Mouse (Mus musculus) cerebellum, postnatal 36 days (tissue): Measurements from ENCODE around the gene Slc16a10.

Experiments used
- DNase-seq, 2 experiments: peaks; one replicate each; pipeline ENCODE4 v3.0.0; 2021 to 2022; ENCODE audit warnings: mixed read lengths in 2 of 2

The Slc16a10 gene

DNA sequence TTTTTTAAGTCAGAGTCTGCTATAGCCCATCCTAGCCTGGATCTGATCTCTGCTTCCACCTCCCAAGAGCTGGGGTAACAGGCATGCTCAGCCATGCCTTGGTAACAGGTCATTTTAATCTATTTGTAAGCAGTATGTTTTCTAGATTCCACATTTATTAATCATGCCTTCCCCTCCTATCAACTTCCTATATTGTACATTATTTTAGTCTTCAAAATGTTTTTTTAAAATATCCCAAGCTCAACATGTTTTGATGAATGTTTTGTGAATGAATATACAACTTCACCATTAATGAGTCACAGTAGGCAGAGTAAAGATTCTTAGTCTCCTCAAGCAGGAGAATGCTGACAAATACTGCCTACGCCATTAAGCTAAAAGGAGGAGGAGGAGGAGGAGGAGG is 75.0 kb downstream of the Slc16a10 start:
- DNase-seq, result no peak

DNA sequence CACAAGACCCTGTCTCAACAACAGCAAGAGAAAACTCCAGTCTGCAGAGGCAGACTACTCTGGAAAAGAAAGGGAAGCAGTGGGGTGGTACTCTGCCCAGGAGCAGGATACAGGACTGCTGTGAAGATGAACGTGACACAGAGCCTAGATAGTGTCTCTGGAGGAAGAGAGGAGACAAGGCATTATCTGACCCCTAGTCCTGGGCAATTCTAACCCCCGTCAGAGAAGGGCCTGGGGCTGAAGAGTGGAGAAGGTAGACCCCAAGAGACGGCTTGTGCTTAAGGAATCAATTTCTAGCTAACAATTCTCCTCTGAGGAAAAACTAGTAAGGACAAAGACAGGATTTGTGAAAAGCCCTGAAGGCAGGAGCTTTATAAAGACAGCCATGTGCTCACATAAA is 76.7 kb downstream of the Slc16a10 start:
- no peak for DNase-seq

DNA sequence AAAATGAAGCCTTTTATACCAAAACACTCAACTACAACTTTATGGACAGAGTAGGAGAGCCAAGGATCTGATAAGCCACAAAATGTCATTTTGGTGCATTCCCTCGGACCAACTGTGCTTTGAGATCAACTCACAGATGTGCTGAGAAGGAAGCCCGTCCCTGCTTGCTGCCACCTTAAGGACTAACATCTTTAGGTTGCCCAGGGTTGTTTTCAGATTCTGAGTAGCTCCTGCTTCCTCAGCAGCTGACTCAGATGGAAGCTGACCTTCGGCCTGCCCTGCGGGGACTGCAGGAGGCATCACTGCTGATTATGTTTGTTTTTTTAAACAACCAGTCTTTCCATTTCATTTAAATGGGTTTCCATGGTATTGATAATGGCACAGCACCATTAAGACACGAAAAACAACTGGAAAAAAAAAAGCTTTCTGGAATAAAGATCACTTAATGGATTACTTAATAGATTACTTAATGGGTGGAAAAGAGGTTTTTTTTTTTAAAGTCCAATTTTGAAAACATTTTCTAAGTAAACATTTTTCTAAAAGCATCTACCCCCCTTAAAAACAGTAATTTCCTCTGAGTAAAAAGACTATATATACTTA is 78.7 kb downstream of the Slc16a10 start:
- no peak for DNase-seq

DNA sequence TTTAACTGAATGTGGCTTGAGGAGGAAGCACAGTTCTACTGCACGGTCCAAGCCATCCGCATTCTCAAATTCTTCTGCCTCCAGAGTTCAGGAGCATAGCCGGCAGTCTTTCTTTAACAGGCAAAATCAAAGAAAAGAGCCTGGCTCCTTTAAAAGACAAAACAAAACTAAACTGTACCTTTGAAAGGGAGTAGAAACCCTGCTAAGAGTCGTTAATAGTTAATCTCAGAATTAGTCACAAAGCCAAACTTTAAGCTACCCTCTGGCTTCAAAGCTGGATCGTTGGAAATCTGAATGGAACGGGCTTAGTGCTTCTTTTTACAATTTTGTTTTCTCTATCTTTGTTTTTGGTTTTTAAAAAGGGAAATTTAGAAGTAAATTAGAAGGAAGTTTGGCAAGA is 79.2 kb downstream of the Slc16a10 start:
- no peak for DNase-seq

DNA sequence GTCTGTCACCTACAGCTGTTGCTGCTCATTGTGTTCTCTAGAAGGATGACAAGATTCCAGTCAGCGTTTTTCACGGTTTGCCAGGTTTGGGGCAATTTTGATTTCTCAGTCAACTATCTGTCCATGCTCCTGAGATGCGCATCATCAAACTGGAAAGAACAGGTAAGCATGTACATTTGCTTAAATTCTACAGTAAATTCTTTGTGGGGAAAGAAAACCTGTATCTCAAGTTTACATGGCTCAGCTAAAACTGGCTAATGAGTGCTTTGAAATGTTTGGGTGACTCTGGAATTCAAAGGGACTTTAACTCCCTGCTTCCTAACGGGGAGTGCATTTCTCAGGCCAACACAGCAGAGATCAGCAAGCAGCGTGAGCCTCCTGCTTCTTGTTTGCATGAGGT is 80.1 kb downstream of the Slc16a10 start:
- no peak for DNase-seq

DNA sequence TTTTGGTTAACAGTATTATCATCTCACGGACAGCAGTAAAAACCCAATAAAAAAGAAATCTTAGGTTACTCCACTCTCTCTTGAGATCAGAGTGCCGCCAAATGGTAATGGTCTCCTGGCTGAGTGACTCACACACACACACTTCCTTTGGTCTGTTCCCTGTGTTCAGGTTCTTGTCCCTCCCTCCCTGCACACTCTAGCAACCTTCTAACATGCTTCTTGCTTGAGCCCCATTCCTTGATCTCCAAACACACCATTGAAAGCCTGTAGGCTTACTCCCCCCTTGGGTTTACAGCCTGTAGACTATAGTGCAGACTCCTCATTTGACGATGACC is 83.3 kb downstream of the Slc16a10 start:
- DNase-seq, result no peak

DNA sequence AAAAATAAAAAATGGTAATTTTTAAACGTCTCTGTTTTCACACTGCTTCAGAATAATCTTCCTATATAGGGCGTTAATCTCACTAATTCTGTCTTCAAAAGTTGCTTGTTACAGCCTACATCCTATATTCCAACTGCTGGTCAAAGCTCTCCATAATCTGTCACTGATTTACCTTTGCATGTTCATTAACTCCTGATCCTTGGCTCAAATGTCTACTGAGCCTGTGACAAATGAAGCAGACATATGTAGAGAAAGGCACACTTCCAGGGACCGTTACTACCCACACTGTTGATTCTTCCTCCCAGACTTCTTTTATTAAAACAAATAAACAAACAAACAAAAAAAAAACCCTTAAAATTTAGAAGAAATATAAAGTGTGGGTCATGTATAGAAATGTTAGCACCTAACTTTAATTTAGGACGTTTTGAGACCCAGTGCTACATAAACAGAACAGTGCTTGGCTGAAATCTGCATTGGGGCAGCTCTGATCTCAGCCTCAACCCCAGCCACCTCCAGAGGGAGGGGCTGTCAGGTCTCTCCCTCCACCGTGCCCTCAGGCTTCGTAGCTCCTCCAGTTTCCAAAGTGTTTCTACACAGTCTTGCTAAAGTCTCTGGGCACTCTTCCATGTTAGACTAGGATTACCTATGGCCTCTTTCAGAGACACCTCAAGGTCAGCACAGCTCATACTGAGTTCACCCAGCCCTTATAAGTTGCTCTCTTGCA is 83.8 kb downstream of the Slc16a10 start:
- DNase-seq, result no peak

DNA sequence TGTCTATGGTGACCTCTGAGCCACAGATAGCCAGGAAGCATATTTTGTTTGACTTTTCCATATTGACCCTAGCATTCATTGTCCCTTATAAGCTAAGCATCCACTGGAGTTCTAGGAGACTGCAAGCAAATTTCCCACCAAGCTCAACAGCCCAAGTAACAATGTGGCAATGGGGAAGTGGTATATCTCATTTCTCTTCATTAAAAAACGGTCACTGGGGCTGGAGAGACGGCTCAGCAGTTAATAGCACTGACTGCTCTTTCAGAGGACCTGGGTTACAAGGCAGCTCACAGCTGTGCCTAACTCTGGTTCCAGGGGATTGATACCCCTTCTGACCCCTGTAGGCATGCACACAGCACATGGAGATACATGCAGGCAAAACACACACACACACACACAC is 84.4 kb downstream of the Slc16a10 start:
- no peak for DNase-seq

DNA sequence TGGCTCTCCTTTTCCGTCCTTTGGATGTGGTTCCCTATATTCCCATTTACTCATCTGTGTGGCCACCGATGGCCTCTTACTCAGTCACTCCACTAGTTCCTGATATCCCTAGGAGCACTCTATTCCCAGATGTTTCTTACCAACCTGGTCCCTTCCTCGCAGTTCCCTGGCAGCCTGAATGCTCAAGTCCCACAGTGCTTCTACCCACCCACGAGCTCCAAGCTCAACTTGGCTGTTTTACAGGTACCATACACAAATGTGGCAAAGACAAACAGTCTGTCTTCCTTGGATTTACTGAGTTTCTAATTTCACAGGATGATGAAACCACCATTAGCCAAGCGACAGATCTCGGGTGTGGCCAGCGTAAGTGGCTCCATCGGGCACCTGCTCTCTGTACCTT is 87.6 kb downstream of the Slc16a10 start:
- DNase-seq, result no peak

DNA sequence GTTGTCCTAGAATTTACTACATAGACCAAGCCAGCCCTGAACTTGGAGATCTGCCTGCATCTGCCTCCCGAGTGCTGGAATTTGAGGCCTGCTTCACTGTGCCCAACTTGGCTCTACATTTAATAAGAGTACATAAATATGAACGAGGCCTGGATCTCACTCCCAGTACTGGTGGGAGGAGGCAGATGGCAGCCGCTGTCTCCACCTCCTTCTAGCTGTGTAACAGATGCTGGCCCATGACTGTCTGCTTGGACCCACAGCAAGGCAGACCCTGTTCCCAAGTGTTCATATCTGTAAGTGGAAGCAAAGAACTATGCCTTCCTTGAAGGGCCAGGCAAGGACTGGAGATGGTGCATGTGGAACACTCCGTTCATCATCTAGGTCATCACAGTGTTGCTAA is 88.2 kb downstream of the Slc16a10 start:
- no peak for DNase-seq

DNA sequence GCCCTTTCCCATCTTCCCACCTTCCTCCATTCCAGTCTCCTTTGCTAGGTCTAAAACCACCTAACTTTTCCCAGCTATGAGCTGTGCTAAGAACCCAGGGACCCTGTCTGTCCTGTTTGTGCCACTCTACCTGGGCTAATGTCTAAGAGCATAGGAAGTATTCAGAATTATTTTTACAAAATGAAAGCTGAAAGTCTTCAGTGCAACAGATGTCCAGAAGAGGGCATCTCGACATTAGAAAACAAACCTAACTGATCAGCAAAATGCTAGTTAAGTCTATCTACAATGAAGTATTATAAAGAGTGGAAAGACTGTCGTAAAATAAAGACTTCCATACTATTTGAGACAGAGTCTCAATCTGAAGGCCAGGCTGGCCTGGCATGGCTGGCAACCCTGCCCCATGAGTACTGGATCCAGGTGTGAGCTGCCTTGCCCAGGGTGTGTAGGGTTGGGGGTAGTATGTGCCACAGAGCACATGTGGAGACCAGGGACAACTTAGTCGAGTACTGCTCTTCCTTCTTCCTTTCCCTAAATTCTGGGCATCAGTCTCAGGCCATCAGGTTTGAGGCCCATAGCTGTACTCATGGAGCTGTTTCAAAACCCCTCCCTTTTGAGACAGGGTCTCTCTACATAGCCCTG is 88.7 kb downstream of the Slc16a10 start:
- DNase-seq, result peak in 1 of 2 experiments; percentile 41

DNA sequence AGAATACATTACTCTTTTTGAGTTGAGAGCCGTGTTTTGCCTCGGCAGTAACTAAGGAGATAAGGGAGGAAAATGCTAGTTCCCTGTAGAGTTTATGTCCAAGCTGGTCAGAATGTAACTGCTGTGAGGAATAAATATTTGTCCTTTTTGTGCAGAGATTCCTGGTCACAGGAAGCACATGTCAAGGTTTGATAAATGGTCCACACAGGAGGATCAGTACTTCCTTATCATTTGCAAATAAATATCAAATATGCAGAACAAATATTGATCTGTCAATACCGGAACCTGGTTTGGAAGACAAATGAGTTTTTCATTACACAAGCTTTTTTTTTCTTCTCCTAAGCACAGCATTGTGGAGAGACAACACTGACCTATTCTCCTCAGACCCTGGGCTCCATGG is 90.1 kb downstream of the Slc16a10 start:
- DNase-seq, result no peak

DNA sequence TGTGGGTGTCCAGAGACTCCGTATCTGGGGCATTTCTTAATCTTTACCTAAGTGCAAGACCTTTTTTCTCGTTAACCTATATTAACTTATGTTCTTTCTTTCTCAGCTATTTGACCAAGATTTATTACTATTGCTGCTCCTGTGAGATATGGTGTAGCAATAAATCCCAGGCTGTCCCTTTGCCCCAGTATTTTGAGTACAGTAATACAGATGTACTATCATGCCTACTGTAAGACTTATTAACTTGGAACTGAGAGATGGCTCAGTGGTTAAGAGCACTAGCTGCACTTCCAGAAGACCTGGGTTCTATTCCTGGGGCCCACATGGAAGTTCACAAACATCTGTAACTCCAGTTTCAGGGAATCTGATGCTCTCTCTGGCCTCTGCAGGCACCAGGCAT is 91.3 kb downstream of the Slc16a10 start:
- DNase-seq, result no peak

DNA sequence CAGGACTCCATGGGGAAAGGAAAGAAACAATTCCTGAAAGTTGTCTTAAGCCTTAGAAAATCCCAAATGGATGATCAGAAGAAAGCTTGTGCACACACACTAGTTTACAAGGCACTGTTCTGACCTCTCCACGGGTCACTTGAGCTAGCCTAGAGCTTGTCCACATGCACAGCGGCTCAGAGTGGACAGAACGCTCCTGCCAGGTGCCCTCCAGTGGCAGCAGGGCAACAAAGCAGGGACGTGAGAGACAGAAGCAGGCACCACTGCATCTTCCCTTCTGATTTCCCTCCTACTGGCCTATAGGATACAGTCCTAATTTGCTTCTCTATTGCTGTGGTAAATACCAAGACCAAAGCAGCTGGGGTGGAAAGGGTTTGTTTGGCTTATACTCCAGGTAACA is 100.7 kb downstream of the Slc16a10 start:
- DNase-seq, result no peak

DNA sequence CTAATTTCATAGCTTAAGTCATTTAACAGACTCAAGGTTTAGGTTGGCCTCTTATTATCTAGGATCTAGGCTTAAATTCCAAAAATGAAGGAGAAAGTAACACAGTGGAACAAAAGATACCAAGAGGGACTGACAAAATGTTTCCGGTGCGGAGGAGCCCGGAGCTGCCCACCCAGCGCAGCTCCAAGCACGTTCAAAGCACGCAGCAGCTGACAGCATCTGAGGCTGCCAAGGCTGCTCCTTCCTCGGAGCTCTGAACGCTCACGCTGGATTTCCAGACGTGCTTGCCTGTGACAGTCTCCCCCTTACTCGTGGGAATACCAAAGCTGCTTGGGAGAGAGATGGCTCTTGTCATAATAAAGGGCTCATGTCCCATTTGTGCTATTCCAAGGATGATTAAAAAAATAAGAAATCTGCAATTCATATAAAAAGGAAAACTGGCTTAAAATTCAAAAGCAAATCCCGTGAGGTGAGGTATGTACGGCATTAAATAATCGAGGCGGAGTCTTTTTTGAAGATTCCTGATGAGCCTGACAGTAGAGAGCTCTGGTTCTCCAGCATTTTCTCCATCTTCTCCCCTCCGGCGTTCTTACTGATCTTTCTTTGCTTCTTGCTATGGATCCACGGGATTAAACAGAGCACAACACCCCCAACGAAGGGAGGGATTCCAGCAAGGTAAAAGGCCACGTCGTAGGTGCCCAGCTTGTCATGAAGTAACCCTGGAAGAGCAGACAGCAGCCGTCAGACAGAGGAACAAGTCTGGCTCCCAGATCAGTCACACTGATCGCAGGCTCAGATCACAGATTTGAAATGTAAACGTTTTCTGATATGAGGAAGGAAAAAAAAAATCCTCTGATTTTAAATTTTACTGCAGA is 105.1 kb downstream of the Slc16a10 start:
- DNase-seq, result no peak

DNA sequence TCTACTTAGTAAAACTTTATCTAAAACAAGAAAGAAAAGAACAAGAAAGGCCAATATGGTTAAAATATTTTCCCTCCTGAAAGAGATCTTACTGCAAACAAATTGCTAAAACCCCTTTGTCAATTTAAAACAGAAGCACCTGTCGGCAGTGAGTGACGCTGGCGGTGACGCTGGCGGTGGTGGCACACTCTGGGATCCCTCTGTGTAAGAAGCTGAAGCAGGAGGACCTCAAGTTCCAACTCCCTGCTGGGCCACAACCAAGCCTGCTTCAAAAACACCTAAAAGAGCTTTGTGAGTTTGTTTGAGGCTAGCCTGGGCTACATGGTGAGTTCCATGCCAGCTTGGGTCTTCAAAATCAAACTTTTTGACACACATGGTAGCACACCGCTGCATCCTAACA is 107.1 kb downstream of the Slc16a10 start:
- DNase-seq, result no peak

DNA sequence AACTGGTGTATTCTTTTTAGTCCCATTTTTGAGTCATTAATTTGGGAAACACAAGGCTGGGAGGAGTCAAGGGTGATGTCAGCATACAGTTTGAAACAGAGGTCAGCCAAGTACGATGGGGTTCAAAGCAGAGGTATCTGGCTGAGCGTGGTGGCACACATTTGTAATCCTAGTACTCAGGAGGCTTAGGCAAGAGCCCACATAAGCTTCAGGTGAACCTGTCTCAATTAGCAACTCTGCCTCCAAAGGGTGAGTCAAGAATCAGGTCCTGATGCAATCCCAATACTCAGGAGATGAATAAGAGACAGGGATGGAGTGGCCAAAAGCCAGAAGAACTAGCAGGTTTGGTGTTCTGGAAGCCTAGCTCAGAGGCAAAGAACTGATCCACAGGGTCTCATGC is 109.2 kb downstream of the Slc16a10 start:
- no peak for DNase-seq

DNA sequence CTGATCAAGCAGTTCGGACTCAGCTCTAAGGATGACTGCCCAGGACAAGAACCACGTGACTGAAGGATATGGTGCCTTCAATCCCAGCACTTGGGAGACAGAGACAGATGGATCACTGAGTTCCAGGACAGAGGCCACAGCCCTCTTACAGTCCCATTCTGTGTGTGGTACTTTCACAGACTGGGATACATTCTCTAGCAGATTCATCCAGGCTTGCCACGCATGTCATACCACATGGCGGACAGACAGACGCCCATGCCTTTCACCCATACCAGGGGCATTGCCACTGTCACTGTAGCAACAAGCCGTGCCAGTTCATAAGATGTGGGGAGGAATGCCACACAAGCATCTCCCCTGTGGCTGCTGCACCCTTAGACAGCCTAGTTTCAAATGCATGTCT is 111.3 kb downstream of the Slc16a10 start:
- DNase-seq, result no peak

DNA sequence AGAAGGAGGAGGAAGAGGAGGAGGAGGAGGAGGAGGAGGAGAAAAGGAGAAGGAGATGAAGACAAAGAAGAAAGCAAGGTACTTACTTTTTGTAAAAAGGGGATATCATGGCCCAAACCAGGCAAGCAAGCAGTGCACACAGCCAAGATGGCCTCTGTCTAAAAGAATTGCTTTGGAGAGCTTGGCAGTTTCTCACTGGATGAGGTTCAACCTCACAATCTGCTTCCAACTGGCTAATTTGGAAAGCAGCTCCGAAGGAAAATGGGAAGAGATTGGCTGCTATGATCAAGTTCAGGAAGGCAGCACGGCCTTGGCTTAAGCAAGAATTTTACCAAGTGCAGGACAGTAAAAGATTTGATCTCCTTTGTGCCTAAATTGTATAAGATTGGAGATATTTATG is 112.4 kb downstream of the Slc16a10 start:
- no peak for DNase-seq

DNA sequence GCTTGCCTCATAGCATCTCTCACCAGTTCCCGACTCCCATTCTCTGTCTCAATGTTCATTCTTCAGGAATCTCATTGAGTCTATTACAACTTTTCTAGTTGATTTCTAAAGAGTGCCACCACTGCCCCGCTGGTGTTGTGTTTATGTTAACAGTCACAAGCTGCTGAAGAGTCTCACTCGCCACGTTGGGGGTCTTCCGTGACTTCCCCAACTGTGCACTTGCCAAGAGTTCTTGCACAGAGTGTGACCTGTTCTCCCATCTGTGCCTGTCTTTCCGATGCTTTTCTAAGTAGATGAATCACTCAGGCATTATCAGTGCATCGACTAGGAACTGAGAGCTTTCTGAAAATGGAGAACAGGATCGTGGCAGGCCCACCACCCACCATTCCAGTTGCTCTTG is 114.0 kb downstream of the Slc16a10 start:
- DNase-seq, result no peak

DNA sequence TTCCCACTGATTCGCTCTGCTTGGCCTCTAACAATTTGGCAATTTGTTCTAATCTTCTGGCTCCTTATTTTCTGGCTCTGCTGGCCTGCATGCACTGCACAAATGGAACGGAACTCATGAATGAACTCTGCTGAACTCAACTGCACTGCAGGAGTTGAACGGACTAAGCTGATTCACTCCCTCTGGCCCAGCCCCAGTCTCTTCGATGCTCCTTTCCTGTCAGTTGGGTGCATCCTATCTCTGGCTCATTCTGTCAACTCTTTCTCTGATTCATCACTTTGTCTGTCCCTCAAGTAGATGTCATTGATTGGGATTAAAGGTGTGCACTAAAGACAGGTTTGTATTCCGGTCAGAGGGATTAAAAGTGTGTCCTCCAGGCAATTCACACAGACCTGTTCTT is 115.5 kb downstream of the Slc16a10 start:
- no peak for DNase-seq

DNA sequence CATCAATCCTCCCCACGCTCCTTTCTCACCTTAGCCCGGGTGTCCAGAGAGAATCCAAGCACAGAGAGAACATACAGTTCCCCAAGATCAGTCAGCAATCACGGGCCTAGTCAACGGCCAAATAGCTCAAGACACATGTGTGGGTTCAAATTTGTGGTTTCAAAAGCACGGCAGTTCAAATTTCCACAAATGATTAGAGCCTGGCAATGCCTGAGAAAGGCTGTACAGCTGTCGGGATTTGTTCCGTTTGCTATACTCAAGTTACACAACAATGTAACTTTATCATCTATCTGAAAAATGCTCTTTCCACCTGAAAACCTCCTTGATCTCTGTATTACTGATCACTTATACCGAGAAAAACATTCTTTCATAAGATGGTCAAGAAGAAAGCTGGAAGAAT is 116.5 kb downstream of the Slc16a10 start:
- no peak for DNase-seq

DNA sequence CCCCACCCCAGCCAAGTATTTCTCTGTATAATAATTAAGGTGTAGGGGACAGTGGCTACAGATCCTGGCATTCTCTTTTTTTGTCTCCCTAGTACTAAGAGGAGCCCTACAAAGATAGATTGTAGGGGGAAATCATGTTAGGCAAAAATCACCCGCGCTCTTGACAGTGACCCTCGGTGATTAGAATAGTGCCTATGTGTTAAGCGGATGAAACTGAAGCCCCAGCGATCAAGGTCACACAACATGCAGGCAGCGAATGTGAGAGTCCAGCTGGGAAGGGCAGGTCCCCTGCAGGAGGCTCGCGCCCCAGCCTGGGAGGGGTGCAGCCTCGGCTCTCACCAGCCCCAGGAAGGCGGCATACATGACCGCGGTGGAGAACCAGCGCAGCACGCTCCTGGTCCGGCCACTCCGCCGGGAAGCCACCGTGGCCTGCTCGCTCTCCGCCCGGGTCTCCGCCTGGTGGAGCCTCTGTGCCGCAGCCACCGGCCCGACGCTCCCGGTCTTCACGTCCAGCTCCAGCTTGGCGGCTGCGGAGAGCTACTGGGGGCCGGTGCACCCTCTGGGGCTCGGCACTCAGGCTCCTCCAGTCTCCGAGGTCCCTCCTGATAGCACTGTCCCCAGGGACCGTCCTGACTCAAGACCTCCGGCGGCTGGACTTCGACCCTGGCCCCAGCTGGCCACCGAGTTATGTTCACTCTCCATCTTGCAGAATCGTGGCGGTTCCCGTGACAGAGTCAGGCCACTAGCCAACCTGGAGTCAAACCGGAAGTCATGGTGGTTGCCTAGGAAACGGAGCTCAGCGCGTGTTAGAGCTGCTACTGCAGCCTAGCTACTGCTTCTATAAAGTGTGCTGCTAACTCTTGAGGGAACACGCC is 117.3 kb downstream of the Slc16a10 start, which contains the start of gene Mfsd4b1:
Mfsd4b1 (minus strand) TSS at position 715 of the 875 bp plus-strand sequence.
- peak; percentile 85 to 89 for DNase-seq
